Mouse (Mus musculus) E14TG2a.4 (cell line): ENCODE measurements around the gene Gpr157.

Experiments
- CTCF ChIP-seq: conservative IDR thresholded peaks from 2 replicates; pipeline ENCODE4 v1.5.1; 2014; ENCODE audit warnings: low read length
- POU5F1 ChIP-seq: IDR thresholded peaks from 2 replicates; pipeline ENCODE4 v1.6.1; 2014; ENCODE audit warnings: low read length, borderline replicate concordance

DNA sequence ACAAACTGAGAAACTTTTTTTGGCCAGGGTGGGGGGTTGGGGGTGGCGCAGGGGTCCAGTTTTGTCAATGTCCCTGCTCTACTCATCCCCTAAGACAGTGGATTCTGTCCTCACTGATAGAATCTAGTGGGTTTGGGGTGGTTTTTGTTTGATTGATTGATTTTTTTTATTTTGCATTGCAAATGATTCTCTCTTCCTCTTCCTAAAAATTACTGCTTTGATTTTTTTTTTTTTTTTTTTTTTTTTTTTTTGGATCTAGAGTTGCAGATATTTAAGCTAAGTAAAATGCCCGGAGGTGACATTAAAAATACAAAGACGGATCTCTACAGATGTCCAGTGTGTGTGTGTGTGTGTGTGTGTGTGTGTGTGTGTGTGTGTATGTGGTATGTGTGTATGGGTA lies 34.8 kb upstream of the Gpr157 start:
- TF ChIP-seq CTCF (no peak), POU5F1 (no peak)
